In genomic region chr2:91078314-91079025, GRCm38 (mm10) we compare ENCODE assay signal across 8 mouse cellular contexts. TPM values are rescaled to one million over a fixed set of nuclear protein-coding genes. Genes with fewer than 3 reads are reported as not detected.
DNase-seq lines count a peak whose midpoint lies in the region; ATAC-seq and TF ChIP-seq lines count a peak whose summit lies in the region.

No protein-coding gene starts in this region.

- TF ChIP-seq EP300 in CH12.LX (IDR thresholded peaks at IDR 0.05; ENCODE audit: low read length) = no peak; the same call in 1 of the 2 replicates

- H3K9me3 ChIP-seq in heart, embryonic 12.5 days (replicated peaks) = no peaks in the 10 kb centered on the region
- no peaks in the 10 kb centered on the region for H3K9me3 ChIP-seq in CH12.LX (replicated peaks; ENCODE audit: low read length)
- H3K9me3 ChIP-seq in forebrain, embryonic 11.5 days (ENCODE audit: control insufficient read depth, low read length) = no peaks in the 10 kb centered on the region
- H3K9me3 ChIP-seq in limb, embryonic 13.5 days = no peaks in the 10 kb centered on the region
- no peaks in the 10 kb centered on the region for H3K9me3 ChIP-seq in neural tube, embryonic 13.5 days

- peak overlapping the region; percentile 64 for H3K4me3 ChIP-seq in heart, embryonic 12.5 days
- peak overlapping the region; percentile 17 to 49 (median 45) for H3K4me3 ChIP-seq in CH12.LX (replicated peaks in 1 of 3; ENCODE audit: low read depth in 2 of 3, low read length in 2 of 3, poor library complexity in 1 of 3)
- H3K4me3 ChIP-seq in forebrain, embryonic 11.5 days (ENCODE audit: low read depth, low read length) = peak overlapping the region; percentile 49
- H3K4me3 ChIP-seq in limb, embryonic 13.5 days = peak overlapping the region; percentile 57
- H3K4me3 ChIP-seq in neural tube, embryonic 13.5 days = peak overlapping the region; percentile 50

- TF ChIP-seq RAD21 in CH12.LX (IDR thresholded peaks at IDR 0.05; ENCODE audit: low read depth, low read length) = no peak

- peak overlapping the region; percentile 80 for H3K9ac ChIP-seq in heart, embryonic 12.5 days
- H3K9ac ChIP-seq in CH12.LX (ENCODE audit: insufficient read depth, low read depth) = peak overlapping the region; percentile 26
- H3K9ac ChIP-seq in forebrain, embryonic 11.5 days (ENCODE audit: low read length) = peak overlapping the region; percentile 71
- peak overlapping the region; percentile 77 for H3K9ac ChIP-seq in limb, embryonic 13.5 days
- peak overlapping the region; percentile 81 for H3K9ac ChIP-seq in neural tube, embryonic 13.5 days

- no peaks in the 10 kb centered on the region for H3K36me3 ChIP-seq in heart, embryonic 12.5 days
- H3K36me3 ChIP-seq in CH12.LX (replicated peaks in 1 of 2; ENCODE audit: control insufficient read depth in 1 of 2, insufficient read depth in 1 of 2, low read length in 1 of 2) = no peaks in the 10 kb centered on the region
- no peaks in the 10 kb centered on the region for H3K36me3 ChIP-seq in forebrain, embryonic 11.5 days (ENCODE audit: control insufficient read depth, insufficient read depth, low read length)
- H3K36me3 ChIP-seq in limb, embryonic 13.5 days = no peaks in the 10 kb centered on the region
- no peaks in the 10 kb centered on the region for H3K36me3 ChIP-seq in neural tube, embryonic 13.5 days

- ATAC-seq in heart, embryonic 12.5 days (ENCODE audit: insufficient number of reproducible peaks, low FRiP score) = peak; percentile 49
- peak; percentile 76 for ATAC-seq in forebrain, embryonic 11.5 days (replicated peaks; ENCODE audit: low FRiP score)
- ATAC-seq in limb, embryonic 13.5 days (ENCODE audit: low FRiP score, low read depth) = peak; percentile 70
- ATAC-seq in neural tube, embryonic 13.5 days (ENCODE audit: low read depth) = peak; percentile 82
- ATAC-seq in erythroid progenitor cell, adult 5-6 weeks (replicated peaks; ENCODE audit: low FRiP score, poor library complexity, severe bottlenecking) = no peak

- TF ChIP-seq POLR2A in CH12.LX (IDR thresholded peaks at IDR 0.05; ENCODE audit: low read depth, low read length) = peak; percentile 28; the same call in 1 of the 2 replicates

- no peaks in the 10 kb centered on the region for H3K27me3 ChIP-seq in heart, embryonic 12.5 days (replicated peaks)
- H3K27me3 ChIP-seq in CH12.LX (replicated peaks) = no peaks in the 10 kb centered on the region
- H3K27me3 ChIP-seq in forebrain, embryonic 11.5 days (ENCODE audit: control insufficient read depth, insufficient read depth, low read length) = no peaks in the 10 kb centered on the region
- no peaks in the 10 kb centered on the region for H3K27me3 ChIP-seq in limb, embryonic 13.5 days
- no peaks in the 10 kb centered on the region for H3K27me3 ChIP-seq in neural tube, embryonic 13.5 days

- intact Hi-C loops in left cerebral cortex, postnatal 4 days (cut with DNase I) = no loop called here

- peak overlapping the region; percentile 95 for H3K4me2 ChIP-seq in heart, embryonic 12.5 days
- H3K4me2 ChIP-seq in CH12.LX (ENCODE audit: insufficient read depth, low read depth, poor library complexity, severe bottlenecking) = peak overlapping the region; percentile 72
- peak overlapping the region; percentile 95 for H3K4me2 ChIP-seq in forebrain, embryonic 11.5 days (ENCODE audit: low read depth, low read length, severe bottlenecking)
- peak overlapping the region; percentile 92 for H3K4me2 ChIP-seq in limb, embryonic 13.5 days (replicated peaks)
- peak overlapping the region; percentile 88 for H3K4me2 ChIP-seq in neural tube, embryonic 13.5 days

- peaks cover 6% of the 10 kb centered on the region; the same call in 1 of the 2 replicates for H3K4me1 ChIP-seq in heart, embryonic 12.5 days (replicated peaks)
- H3K4me1 ChIP-seq in CH12.LX (ENCODE audit: control insufficient read depth in 1 of 2, insufficient read depth in 2 of 2) = peaks cover 26 to 50% of the 10 kb centered on the region in 2 experiments
- H3K4me1 ChIP-seq in forebrain, embryonic 11.5 days (replicated peaks; ENCODE audit: control insufficient read depth, insufficient read depth, low read length) = peaks cover 2% of the 10 kb centered on the region; the same call in 1 of the 2 replicates
- peaks cover 6% of the 10 kb centered on the region; the same call in 1 of the 2 replicates for H3K4me1 ChIP-seq in limb, embryonic 13.5 days
- H3K4me1 ChIP-seq in neural tube, embryonic 13.5 days (replicated peaks) = peaks cover 13% of the 10 kb centered on the region

- no peaks in the 10 kb centered on the region for H3K79me2 ChIP-seq in CH12.LX (replicated peaks; ENCODE audit: control insufficient read depth, extremely low read depth, insufficient read depth, poor library complexity, severe bottlenecking)

- dilution Hi-C loops in CH12.LX (cut with MboI; ENCODE audit: extremely low pct_ligation_motif_present, extremely low pct_unique_long_range_greater_than_20kb, low sequenced_read_pairs) = no loop called here

- in situ Hi-C loops in CH12.LX (cut with MboI; ENCODE audit: low pct_ligation_motif_present, low pct_unique_long_range_greater_than_20kb, low sequenced_read_pairs) = no loop called here

- TF ChIP-seq CTCF in CH12.LX (conservative IDR thresholded peaks at IDR 0.05 in 1 of 2, IDR thresholded peaks at IDR 0.05 in 1 of 2; ENCODE audit: low read depth in 2 of 2, low read length in 2 of 2) = no peak

- DNase-seq in heart, adult 18-20 months = no peak
- DNase-seq in CH12.LX (ENCODE audit: extremely low read depth) = no peak
- no peak for DNase-seq in forebrain, embryonic 11.5 days (ENCODE audit: low spot score)
- no peak for DNase-seq in left cerebral cortex, postnatal 4 days

- H3K27ac ChIP-seq in heart, embryonic 12.5 days (ENCODE audit: poor library complexity, severe bottlenecking) = no peak overlapping the region
- no peak overlapping the region for H3K27ac ChIP-seq in CH12.LX (ENCODE audit: insufficient read depth, low read depth)
- no peak overlapping the region for H3K27ac ChIP-seq in forebrain, embryonic 11.5 days (ENCODE audit: low read depth, low read length)
- H3K27ac ChIP-seq in limb, embryonic 13.5 days = no peak overlapping the region
- peak overlapping the region; percentile 49; the same call in 1 of the 2 replicates for H3K27ac ChIP-seq in neural tube, embryonic 13.5 days (replicated peaks)

- 2% methylated on average over 20 of the region's 36 CpGs for WGBS in heart, embryonic 12.5 days
- WGBS in forebrain, embryonic 11.5 days = under 1% methylated on average over 28 of the region's 36 CpGs
- under 1% methylated on average over 26 of the region's 36 CpGs for WGBS in limb, embryonic 13.5 days
- 1% methylated on average over 28 of the region's 36 CpGs for WGBS in neural tube, embryonic 13.5 days

RNA-seq across cellular contexts. Expression of gene Spi1, which starts 3.7 kb away (rescaled TPM):
- polyA plus RNA-seq in heart, embryonic 12.5 days (2016; fragmentation: Nextera tagmentation; extraction: Ambion mirVana) = 3.0 and 3.1 TPM in 2 replicates
- total RNA-seq in heart, adult 18-20 months (2021) = 1 to 10 TPM; 4.0 to 5.0 TPM
- total RNA-seq in CH12.LX (2012; rRNA removed) (22.7 and 24.7 TPM in 2 replicates), CH12.LX (2014; rRNA removed) (29.7 and 42.6 TPM in 2 replicates)
- polyA plus RNA-seq in CH12.LX (2012; ENCODE audit: insufficient read length, low read depth) = 35.2 and 45.7 TPM in 2 replicates
- polyA plus RNA-seq in forebrain, embryonic 11.5 days (2014; fragmentation: Nextera tagmentation; extraction: Ambion mirVana) = 2.2 and 4.9 TPM in 2 replicates
- polyA plus RNA-seq in limb, embryonic 13.5 days (2015; fragmentation: Nextera tagmentation; extraction: Ambion mirVana) = 4.6 and 6.0 TPM in 2 replicates
- polyA plus RNA-seq in neural tube, embryonic 13.5 days (2015; fragmentation: Nextera tagmentation; extraction: Ambion mirVana) = 5.2 and 6.0 TPM in 2 replicates
- total RNA-seq in left cerebral cortex, postnatal 4 days (2021) = 1 to 10 TPM; 3.0 to 3.2 TPM
- 37.8 and 54.1 TPM in 2 replicates for total RNA-seq in erythroid progenitor cell, adult 5-6 weeks (2015; ENCODE audit: low replicate concordance)
- 21.9 and 31.9 TPM in 2 replicates for total RNA-seq in erythroid progenitor cell, adult 5-6 weeks (2017; ENCODE audit: low replicate concordance)

RNA-seq across cellular contexts. Expression of gene Slc39a13, which starts 8.3 kb away (rescaled TPM):
- 42.5 and 44.3 TPM in 2 replicates for polyA plus RNA-seq in heart, embryonic 12.5 days (2016; fragmentation: Nextera tagmentation; extraction: Ambion mirVana)
- 10 to 100 TPM; 20.0 to 26.2 TPM for total RNA-seq in heart, adult 18-20 months (2021)
- total RNA-seq in CH12.LX (2012; rRNA removed) (7.5 and 8.4 TPM in 2 replicates), CH12.LX (2014; rRNA removed) (3.5 and 4.3 TPM in 2 replicates)
- polyA plus RNA-seq in CH12.LX (2012; ENCODE audit: insufficient read length, low read depth) = 7.2 and 8.1 TPM in 2 replicates
- 23.3 and 23.6 TPM in 2 replicates for polyA plus RNA-seq in forebrain, embryonic 11.5 days (2014; fragmentation: Nextera tagmentation; extraction: Ambion mirVana)
- 59.9 and 67.5 TPM in 2 replicates for polyA plus RNA-seq in limb, embryonic 13.5 days (2015; fragmentation: Nextera tagmentation; extraction: Ambion mirVana)
- 31.1 and 31.5 TPM in 2 replicates for polyA plus RNA-seq in neural tube, embryonic 13.5 days (2015; fragmentation: Nextera tagmentation; extraction: Ambion mirVana)
- 10 to 100 TPM; 30.6 to 41.6 TPM for total RNA-seq in left cerebral cortex, postnatal 4 days (2021)
- 3.8 and 11.2 TPM in 2 replicates for total RNA-seq in erythroid progenitor cell, adult 5-6 weeks (2015; ENCODE audit: low replicate concordance)
- total RNA-seq in erythroid progenitor cell, adult 5-6 weeks (2017; ENCODE audit: low replicate concordance) = 0.26 and 0.83 TPM in 2 replicates

RNA-seq across cellular contexts. Expression of gene Psmc3, which starts 24.7 kb away (rescaled TPM):
- polyA plus RNA-seq in heart, embryonic 12.5 days (2016; fragmentation: Nextera tagmentation; extraction: Ambion mirVana) = 245 and 252 TPM in 2 replicates
- 100 to 1,000 TPM; 231 to 257 TPM for total RNA-seq in heart, adult 18-20 months (2021)
- total RNA-seq in CH12.LX (2012; rRNA removed) = 214 and 283 TPM in 2 replicates
- 242 and 257 TPM in 2 replicates for total RNA-seq in CH12.LX (2014; rRNA removed)
- 284 and 353 TPM in 2 replicates for polyA plus RNA-seq in CH12.LX (2012; ENCODE audit: insufficient read length, low read depth)
- polyA plus RNA-seq in forebrain, embryonic 11.5 days (2014; fragmentation: Nextera tagmentation; extraction: Ambion mirVana) = 354 and 371 TPM in 2 replicates
- polyA plus RNA-seq in limb, embryonic 13.5 days (2015; fragmentation: Nextera tagmentation; extraction: Ambion mirVana) = 316 and 328 TPM in 2 replicates
- 235 and 246 TPM in 2 replicates for polyA plus RNA-seq in neural tube, embryonic 13.5 days (2015; fragmentation: Nextera tagmentation; extraction: Ambion mirVana)
- total RNA-seq in left cerebral cortex, postnatal 4 days (2021) = 100 to 1,000 TPM; 190 to 192 TPM
- 56.2 and 85.4 TPM in 2 replicates for total RNA-seq in erythroid progenitor cell, adult 5-6 weeks (2015; ENCODE audit: low replicate concordance)
- total RNA-seq in erythroid progenitor cell, adult 5-6 weeks (2017; ENCODE audit: low replicate concordance) = 101 and 248 TPM in 2 replicates

RNA-seq across cellular contexts. Expression of gene Mybpc3, which starts 39.5 kb away (rescaled TPM):
- polyA plus RNA-seq in heart, embryonic 12.5 days (2016; fragmentation: Nextera tagmentation; extraction: Ambion mirVana) = 1,039 and 1,047 TPM in 2 replicates
- total RNA-seq in heart, adult 18-20 months (2021) = 1,000 to 10,000 TPM; 1,572 to 1,905 TPM
- total RNA-seq in CH12.LX (2012; rRNA removed) = 0.04 TPM in 2 replicates
- total RNA-seq in CH12.LX (2014; rRNA removed) = 0.07 and 0.15 TPM in 2 replicates
- polyA plus RNA-seq in CH12.LX (2012; ENCODE audit: insufficient read length, low read depth) = 0.27 TPM in 2 replicates
- not detected in 2 replicates for polyA plus RNA-seq in forebrain, embryonic 11.5 days (2014; fragmentation: Nextera tagmentation; extraction: Ambion mirVana)
- not detected in 2 replicates for polyA plus RNA-seq in limb, embryonic 13.5 days (2015; fragmentation: Nextera tagmentation; extraction: Ambion mirVana)
- polyA plus RNA-seq in neural tube, embryonic 13.5 days (2015; fragmentation: Nextera tagmentation; extraction: Ambion mirVana) = 0.22 and 0.56 TPM in 2 replicates
- not detected for total RNA-seq in left cerebral cortex, postnatal 4 days (2021)
- not detected in 2 replicates for total RNA-seq in erythroid progenitor cell, adult 5-6 weeks (2015; ENCODE audit: low replicate concordance)
- not detected in 2 replicates for total RNA-seq in erythroid progenitor cell, adult 5-6 weeks (2017; ENCODE audit: low replicate concordance)

RNA-seq across cellular contexts. Expression of gene Rapsn, which starts 43.0 kb away (rescaled TPM):
- polyA plus RNA-seq in heart, embryonic 12.5 days (2016; fragmentation: Nextera tagmentation; extraction: Ambion mirVana) = 17.2 and 17.8 TPM in 2 replicates
- total RNA-seq in heart, adult 18-20 months (2021) = 10 to 100 TPM; 17.6 to 18.5 TPM
- 0.08 TPM in 1 of 2 replicates, not detected in the other for total RNA-seq in CH12.LX (2012; rRNA removed)
- total RNA-seq in CH12.LX (2014; rRNA removed) = 0.15 TPM in 1 of 2 replicates, not detected in the other
- polyA plus RNA-seq in CH12.LX (2012; ENCODE audit: insufficient read length, low read depth) = 0.40 TPM in 1 of 2 replicates, not detected in the other
- polyA plus RNA-seq in forebrain, embryonic 11.5 days (2014; fragmentation: Nextera tagmentation; extraction: Ambion mirVana) = 3.1 and 5.0 TPM in 2 replicates
- polyA plus RNA-seq in limb, embryonic 13.5 days (2015; fragmentation: Nextera tagmentation; extraction: Ambion mirVana) = 18.3 and 19.2 TPM in 2 replicates
- polyA plus RNA-seq in neural tube, embryonic 13.5 days (2015; fragmentation: Nextera tagmentation; extraction: Ambion mirVana) = 2.1 and 3.0 TPM in 2 replicates
- not detected for total RNA-seq in left cerebral cortex, postnatal 4 days (2021)
- total RNA-seq in erythroid progenitor cell, adult 5-6 weeks (2015; ENCODE audit: low replicate concordance) = not detected in 2 replicates
- 1.7 TPM in 1 of 2 replicates, not detected in the other for total RNA-seq in erythroid progenitor cell, adult 5-6 weeks (2017; ENCODE audit: low replicate concordance)

Comparison
In these comparisons a context has a peak if more than half of its experiments do, and no peak if none do; other contexts are left out.
1. H3K9ac ChIP-seq: peak in every context shown above with its lines; median percentile 81 in neural tube, embryonic 13.5 days; 80 in heart, embryonic 12.5 days; 77 in limb, embryonic 13.5 days; 71 in forebrain, embryonic 11.5 days; 26 in CH12.LX.